Mouse (Mus musculus): ENCODE data around the gene Dcaf6. TPM values are rescaled to one million over a fixed set of nuclear protein-coding genes. Genes with fewer than 3 reads are reported as not detected.

The Dcaf6 gene
- polyA plus RNA-seq, 1 experiment, result 45.6 TPM

DNA sequence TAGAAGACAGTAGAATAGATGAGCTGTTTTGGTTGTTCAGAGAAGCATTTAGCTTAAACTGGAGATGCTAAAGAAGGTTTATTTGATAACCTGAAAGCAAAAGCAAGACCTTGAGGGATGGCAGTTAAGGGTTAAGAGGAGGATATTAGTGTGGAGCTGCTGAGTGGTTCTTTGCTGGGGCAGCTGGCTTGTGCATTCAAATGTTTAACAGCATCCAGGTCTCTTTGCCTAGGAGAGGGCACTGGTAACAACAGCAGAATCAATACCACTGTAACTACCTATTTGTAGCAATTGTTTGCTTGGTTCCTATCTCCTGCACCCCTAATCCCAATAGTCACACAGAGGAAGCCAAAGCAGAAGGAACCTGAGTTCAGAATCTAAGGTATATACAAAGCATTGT is 9.4 kb upstream of the Dcaf6 start:
- no peaks in the 10 kb centered on the region; the same call in 1 of the 2 replicates for H3K4me1 ChIP-seq (ENCODE audit: control insufficient read depth, insufficient read depth, low read length)
- H3K27ac ChIP-seq (ENCODE audit: control insufficient read depth, insufficient read depth, low read depth, low read length, poor library complexity), result no peak overlapping the region
- no peak overlapping the region for H3K4me3 ChIP-seq (replicated peaks; ENCODE audit: control insufficient read depth, low read depth, low read length)
- TF ChIP-seq CTCF (IDR thresholded peaks at IDR 0.05; ENCODE audit: control insufficient read depth, insufficient read depth, low read length) (no peak), POLR2A (IDR thresholded peaks at IDR 0.05; ENCODE audit: borderline replicate concordance, control insufficient read depth, low read depth, low read length) (no peak)

- H3K4me3 ChIP-seq (replicated peaks; ENCODE audit: control insufficient read depth, low read depth, low read length), result no peak overlapping the region
- no peak overlapping the region for H3K27ac ChIP-seq (ENCODE audit: control insufficient read depth, insufficient read depth, low read depth, low read length, poor library complexity)
- H3K4me1 ChIP-seq (ENCODE audit: control insufficient read depth, insufficient read depth, low read length), result no peaks in the 10 kb centered on the region; the same call in 1 of the 2 replicates
- TF ChIP-seq CTCF (IDR thresholded peaks at IDR 0.05; ENCODE audit: control insufficient read depth, insufficient read depth, low read length) (no peak), POLR2A (IDR thresholded peaks at IDR 0.05; ENCODE audit: borderline replicate concordance, control insufficient read depth, low read depth, low read length) (no peak)
Measured at GRCm38 (mm10) chr1:165468971-165469370, 8.7 kb upstream of the Dcaf6 start.

- Histone ChIP-seq H3K27ac (ENCODE audit: control insufficient read depth, insufficient read depth, low read depth, low read length, poor library complexity) (no peak overlapping the region), H3K4me3 (replicated peaks; ENCODE audit: control insufficient read depth, low read depth, low read length) (no peak overlapping the region), H3K4me1 (ENCODE audit: control insufficient read depth, insufficient read depth, low read length) (no peaks in the 10 kb centered on the region; the same call in 1 of the 2 replicates)
- WGBS, result 67% methylated on average over 3 of the region's 3 CpGs
- TF ChIP-seq CTCF (IDR thresholded peaks at IDR 0.05; ENCODE audit: control insufficient read depth, insufficient read depth, low read length) (no peak), POLR2A (IDR thresholded peaks at IDR 0.05; ENCODE audit: borderline replicate concordance, control insufficient read depth, low read depth, low read length) (no peak)
Measured at GRCm38 (mm10) chr1:165464574-165464973, 4.3 kb upstream of the Dcaf6 start.

DNA sequence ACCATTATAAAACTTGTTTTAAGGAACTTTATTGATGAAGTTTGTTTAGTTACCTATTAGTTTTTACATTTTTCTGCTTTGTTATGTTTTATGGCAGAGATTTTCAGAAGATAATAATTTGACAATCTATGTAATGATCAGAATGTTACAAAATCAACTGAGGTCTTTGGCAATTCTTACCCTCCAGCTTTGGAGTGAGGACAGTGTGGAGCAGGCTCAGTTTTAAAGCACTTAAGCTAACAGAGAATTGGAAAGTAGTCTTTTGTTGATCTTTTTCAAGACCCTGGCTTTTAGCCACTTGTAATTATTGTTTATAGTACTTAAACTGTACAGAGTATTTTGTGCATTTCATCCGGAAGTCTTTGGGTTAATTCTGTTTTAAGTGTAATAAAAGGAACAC is 2.6 kb upstream of the Dcaf6 start:
- Histone ChIP-seq H3K4me3 (replicated peaks; ENCODE audit: control insufficient read depth, low read depth, low read length) (no peak overlapping the region), H3K27ac (ENCODE audit: control insufficient read depth, insufficient read depth, low read depth, low read length, poor library complexity) (no peak overlapping the region), H3K4me1 (ENCODE audit: control insufficient read depth, insufficient read depth, low read length) (no peaks in the 10 kb centered on the region; the same call in 1 of the 2 replicates)
- 84% methylated on average over 1 of the region's 1 CpGs for WGBS
- TF ChIP-seq POLR2A (IDR thresholded peaks at IDR 0.05; ENCODE audit: borderline replicate concordance, control insufficient read depth, low read depth, low read length) (no peak), CTCF (IDR thresholded peaks at IDR 0.05; ENCODE audit: control insufficient read depth, insufficient read depth, low read length) (no peak)

DNA sequence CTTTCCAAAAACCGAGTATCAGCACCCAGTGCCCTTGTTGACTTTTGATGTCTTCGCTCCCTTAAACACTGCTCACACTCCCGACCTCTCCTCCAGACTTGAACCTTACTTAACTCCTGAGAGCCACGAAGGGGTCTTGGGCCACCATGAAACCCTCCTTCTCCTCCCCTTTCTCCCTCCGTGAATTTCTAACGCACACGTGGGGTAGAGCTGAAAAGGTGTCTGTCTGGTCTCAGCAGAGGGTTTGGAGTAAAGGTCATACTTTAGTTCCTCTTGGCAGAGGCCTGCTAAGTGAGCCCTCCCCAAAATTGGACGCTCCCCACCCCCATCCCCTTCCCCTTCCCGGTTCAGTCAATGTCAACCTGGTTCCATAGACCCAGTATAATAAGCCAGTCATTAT is 1.4 kb upstream of the Dcaf6 start:
- whole genome bisulfite sequencing, result 2% methylated on average over 9 of the region's 9 CpGs
- no peaks in the 10 kb centered on the region; the same call in 1 of the 2 replicates for H3K4me1 ChIP-seq (ENCODE audit: control insufficient read depth, insufficient read depth, low read length)
- TF ChIP-seq POLR2A (IDR thresholded peaks at IDR 0.05; ENCODE audit: borderline replicate concordance, control insufficient read depth, low read depth, low read length), result no peak
- TF ChIP-seq CTCF (IDR thresholded peaks at IDR 0.05; ENCODE audit: control insufficient read depth, insufficient read depth, low read length), result no peak
- peak overlapping the region; percentile 91 for H3K4me3 ChIP-seq (replicated peaks; ENCODE audit: control insufficient read depth, low read depth, low read length)
- H3K27ac ChIP-seq (ENCODE audit: control insufficient read depth, insufficient read depth, low read depth, low read length, poor library complexity), result peak overlapping the region; percentile 95

GRCm38 (mm10) chr1:165460801-165461377 is 614 bp upstream of the Dcaf6 start:
- H3K4me3 ChIP-seq (replicated peaks; ENCODE audit: control insufficient read depth, low read depth, low read length), result peak overlapping the region; percentile 91
- H3K27ac ChIP-seq (ENCODE audit: control insufficient read depth, insufficient read depth, low read depth, low read length, poor library complexity), result peak overlapping the region; percentile 95
- H3K4me1 ChIP-seq (ENCODE audit: control insufficient read depth, insufficient read depth, low read length), result no peaks in the 10 kb centered on the region; the same call in 1 of the 2 replicates
- WGBS, result 1% methylated on average over 41 of the region's 41 CpGs
- peak; percentile 34; the same call in 1 of the 2 replicates for TF ChIP-seq CTCF (IDR thresholded peaks at IDR 0.05; ENCODE audit: control insufficient read depth, insufficient read depth, low read length)
- TF ChIP-seq POLR2A (IDR thresholded peaks at IDR 0.05; ENCODE audit: borderline replicate concordance, control insufficient read depth, low read depth, low read length), result peak; percentile 99

DNA sequence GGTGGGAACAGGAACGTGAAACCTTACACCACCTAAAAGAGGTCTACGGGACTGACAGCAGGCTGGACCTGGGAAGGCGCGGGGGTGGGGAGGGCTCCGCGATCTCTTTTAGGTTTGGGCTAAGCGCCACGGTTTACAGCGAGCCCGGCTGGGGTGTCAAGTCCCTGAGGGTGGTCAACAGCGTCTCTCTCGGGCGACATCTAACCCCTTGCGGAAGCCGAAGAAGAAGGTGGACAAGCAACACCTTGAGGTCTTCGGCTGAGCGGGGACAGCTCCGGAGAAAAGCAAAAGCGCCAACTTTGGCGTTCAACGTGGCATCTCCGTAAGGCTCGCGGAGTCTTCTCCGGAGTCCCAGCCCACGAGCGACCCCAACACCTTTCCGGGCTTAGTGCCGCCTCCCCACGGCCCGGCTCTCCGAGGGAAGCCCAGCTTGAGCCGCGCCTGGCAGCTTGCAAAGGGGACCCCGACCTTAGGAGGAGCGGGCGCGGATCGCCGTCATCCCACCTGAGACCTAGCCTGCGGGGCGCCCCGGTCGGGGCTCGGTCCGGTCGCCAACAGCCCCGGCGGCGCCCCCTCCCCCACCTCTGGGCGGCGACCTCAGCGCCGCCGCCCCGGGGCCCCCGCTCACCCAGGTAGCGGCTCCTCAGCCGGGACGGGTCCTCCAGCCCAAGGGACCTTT is 633 bp downstream of the Dcaf6 start:
- H3K27ac ChIP-seq (ENCODE audit: control insufficient read depth, insufficient read depth, low read depth, low read length, poor library complexity), result peak overlapping the region; percentile 95
- TF ChIP-seq POLR2A (IDR thresholded peaks at IDR 0.05; ENCODE audit: borderline replicate concordance, control insufficient read depth, low read depth, low read length) (no peak), CTCF (IDR thresholded peaks at IDR 0.05; ENCODE audit: control insufficient read depth, insufficient read depth, low read length) (no peak)
- WGBS, result under 1% methylated on average over 60 of the region's 60 CpGs
- no peaks in the 10 kb centered on the region; the same call in 1 of the 2 replicates for H3K4me1 ChIP-seq (ENCODE audit: control insufficient read depth, insufficient read depth, low read length)
- peak overlapping the region; percentile 81 for H3K4me3 ChIP-seq (replicated peaks; ENCODE audit: control insufficient read depth, low read depth, low read length)

DNA sequence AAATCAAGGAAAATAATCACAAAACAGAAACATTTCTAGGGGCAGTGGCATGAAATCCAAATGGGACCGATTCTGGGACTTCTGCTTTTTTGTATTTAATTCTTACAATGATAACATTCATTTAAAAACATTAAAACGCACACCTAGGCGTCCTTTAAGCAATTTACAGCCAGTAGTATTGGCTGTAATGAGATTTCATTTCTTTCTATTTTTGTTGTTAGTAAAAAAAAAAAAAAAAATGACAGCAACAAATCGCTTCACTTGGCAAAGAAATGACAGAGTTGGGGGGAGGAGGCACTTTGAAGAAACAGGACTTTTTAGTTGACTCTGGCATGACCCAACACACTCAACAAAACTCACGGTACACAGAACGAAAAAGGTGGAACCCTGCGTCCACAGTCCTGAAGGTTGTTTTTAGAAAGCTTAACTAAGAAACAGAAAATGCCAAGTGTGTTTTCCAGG is 1.2 kb downstream of the Dcaf6 start:
- H3K27ac ChIP-seq (ENCODE audit: control insufficient read depth, insufficient read depth, low read depth, low read length, poor library complexity), result peak overlapping the region; percentile 95
- 3% methylated on average over 7 of the region's 7 CpGs for WGBS
- TF ChIP-seq CTCF (IDR thresholded peaks at IDR 0.05; ENCODE audit: control insufficient read depth, insufficient read depth, low read length) (no peak), POLR2A (IDR thresholded peaks at IDR 0.05; ENCODE audit: borderline replicate concordance, control insufficient read depth, low read depth, low read length) (no peak)

More for the DNA sequence above, 1.2 kb downstream of the Dcaf6 start:
- Histone ChIP-seq H3K4me3 (replicated peaks; ENCODE audit: control insufficient read depth, low read depth, low read length) (peak overlapping the region; percentile 81), H3K4me1 (ENCODE audit: control insufficient read depth, insufficient read depth, low read length) (no peaks in the 10 kb centered on the region; the same call in 1 of the 2 replicates)

Measured in bone marrow, adult 2 months (tissue).